Mouse (Mus musculus) CH12.LX (cell line): ENCODE results near the gene Padi6. TPM values are rescaled to one million over a fixed set of nuclear protein-coding genes. Genes with fewer than 3 reads are reported as not detected.
A peak's percentile ranks its signal among the peaks of the same experiment; 100 is the strongest.

Experiments
- DNase-seq: peaks from one replicate; pipeline ENCODE4 v3.0.0-alpha.2; 2013; ENCODE audit errors: extremely low read depth
- H3K27ac ChIP-seq: 2 replicates; pipeline ENCODE4 v1.5.1; 2012; ENCODE audit warnings: low read depth, mild to moderate bottlenecking, control low read depth, moderate library complexity; ENCODE audit not compliant: insufficient read depth
- H3K27me3 ChIP-seq: replicated peaks from 2 replicates; pipeline ENCODE3; 2012; ENCODE audit warnings: inconsistent platforms
- H3K36me3 ChIP-seq, 2 experiments: replicated peaks in 1 of 2; 2 replicates each; pipeline versions ENCODE3 to v1.6.1; 2012; ENCODE audit warnings: inconsistent platforms in 1 of 2, low read length in 1 of 2, mild to moderate bottlenecking in 1 of 2, mixed read lengths in 1 of 2, moderate library complexity in 1 of 2; ENCODE audit not compliant: control insufficient read depth in 1 of 2, insufficient read depth in 1 of 2
- H3K4me1 ChIP-seq, 2 experiments: 2 replicates each; pipeline ENCODE4 v1.6.1; 2012; ENCODE audit warnings: inconsistent platforms in 1 of 2, moderate library complexity in 1 of 2; ENCODE audit not compliant: insufficient read depth in 2 of 2, control insufficient read depth in 1 of 2
- H3K4me2 ChIP-seq: 2 replicates; pipeline ENCODE4 v1.6.1; 2012; ENCODE audit warnings: low read depth, mild to moderate bottlenecking, control low read depth; ENCODE audit not compliant: poor library complexity, insufficient read depth, severe bottlenecking
- H3K4me3 ChIP-seq, 3 experiments: fragments of 150-350 bp in 1 of 3; sonication (generic) in 1 of 3; replicated peaks in 1 of 3; 2 replicates each; pipeline versions ENCODE3 to v1.5.1; 2011 to 2012; ENCODE audit warnings: low read depth in 2 of 3, low read length in 2 of 3, mild to moderate bottlenecking in 2 of 3, moderate library complexity in 2 of 3, control low read depth in 1 of 3, improper control_type of control experiment in 1 of 3, inconsistent platforms in 1 of 3, mixed read lengths in 1 of 3; ENCODE audit not compliant: poor library complexity in 1 of 3
- H3K79me2 ChIP-seq: replicated peaks from 2 replicates; pipeline ENCODE4 v1.6.1; 2012; ENCODE audit warnings: mild to moderate bottlenecking, moderate library complexity; ENCODE audit not compliant: control insufficient read depth, poor library complexity, insufficient read depth, severe bottlenecking; ENCODE audit errors: extremely low read depth
- H3K9ac ChIP-seq: 2 replicates; pipeline ENCODE4 v1.6.1; 2012; ENCODE audit warnings: low read depth, mild to moderate bottlenecking, control low read depth, moderate library complexity; ENCODE audit not compliant: insufficient read depth
- H3K9me3 ChIP-seq: replicated peaks from 2 replicates; pipeline ENCODE3; 2012; ENCODE audit warnings: low read length, inconsistent platforms, mixed read lengths
- BHLHE40 ChIP-seq: IDR thresholded peaks from 2 replicates; pipeline ENCODE4 v1.6.1; 2011; ENCODE audit warnings: mild to moderate bottlenecking, low read depth, low read length, improper control_type of control experiment
- CHD1 ChIP-seq: IDR thresholded peaks from 2 replicates; pipeline ENCODE4 v1.6.1; 2012; ENCODE audit warnings: low read depth, low read length, improper control_type of control experiment, inconsistent platforms
- CTCF ChIP-seq, 2 experiments: IDR thresholded peaks in 1 of 2; conservative IDR thresholded peaks in 1 of 2; 2 replicates each; pipeline ENCODE4 v1.5.1; 2011 to 2012; ENCODE audit warnings: low read depth in 2 of 2, low read length in 2 of 2, improper control_type of control experiment in 1 of 2, inconsistent platforms in 1 of 2, mild to moderate bottlenecking in 1 of 2, moderate library complexity in 1 of 2
- ELF1 ChIP-seq: IDR thresholded peaks from 2 replicates; pipeline ENCODE4 v1.6.1; 2014; ENCODE audit warnings: low read depth, mild to moderate bottlenecking, inconsistent platforms, low read length, improper control_type of control experiment
- EP300 ChIP-seq: IDR thresholded peaks from 2 replicates; pipeline ENCODE4 v1.6.1; 2011; ENCODE audit warnings: low read length, improper control_type of control experiment
- GABPA ChIP-seq: IDR thresholded peaks from 2 replicates; pipeline ENCODE4 v1.6.1; 2012; ENCODE audit warnings: low read depth, low read length, improper control_type of control experiment, inconsistent platforms; ENCODE audit not compliant: insufficient replicate concordance
- HCFC1 ChIP-seq: IDR thresholded peaks from 2 replicates; pipeline ENCODE4 v1.6.1; 2012; ENCODE audit warnings: low read depth, mild to moderate bottlenecking, inconsistent platforms, low read length, improper control_type of control experiment
- JUN ChIP-seq: IDR thresholded peaks from 2 replicates; pipeline ENCODE4 v1.6.1; 2011; ENCODE audit warnings: low read depth, mild to moderate bottlenecking, low read length, improper control_type of control experiment, moderate library complexity; ENCODE audit not compliant: insufficient read depth
- JUND ChIP-seq: conservative IDR thresholded peaks from 2 replicates; pipeline ENCODE4 v1.6.1; 2011; ENCODE audit warnings: low read depth, low read length, improper control_type of control experiment
- KAT2A ChIP-seq: IDR thresholded peaks from 2 replicates; pipeline ENCODE4 v1.6.1; 2012; ENCODE audit warnings: low read length, improper control_type of control experiment, inconsistent platforms; ENCODE audit not compliant: insufficient replicate concordance
- MAX ChIP-seq: IDR thresholded peaks from 2 replicates; pipeline ENCODE4 v1.6.1; 2011; ENCODE audit warnings: low read length, improper control_type of control experiment
- MAZ ChIP-seq: IDR thresholded peaks from 2 replicates; pipeline ENCODE4 v1.6.1; 2012; ENCODE audit warnings: low read depth, mild to moderate bottlenecking, inconsistent platforms, low read length, improper control_type of control experiment, moderate library complexity
- MEF2A ChIP-seq: IDR thresholded peaks from 2 replicates; pipeline ENCODE4 v1.6.1; 2014; ENCODE audit warnings: low read depth, mild to moderate bottlenecking, inconsistent platforms, low read length, improper control_type of control experiment, borderline replicate concordance
- NELFE ChIP-seq: IDR thresholded peaks from 2 replicates; pipeline ENCODE4 v1.6.1; 2011; ENCODE audit warnings: low read depth, low read length, improper control_type of control experiment
- POLR2AphosphoS2 ChIP-seq: IDR thresholded peaks from 2 replicates; pipeline ENCODE4 v1.6.1; 2011; ENCODE audit warnings: low read depth, low read length, improper control_type of control experiment
- RAD21 ChIP-seq: IDR thresholded peaks from 2 replicates; pipeline ENCODE4 v1.6.1; 2011; ENCODE audit warnings: low read depth, mild to moderate bottlenecking, low read length, improper control_type of control experiment, moderate library complexity
- SIN3A ChIP-seq: IDR thresholded peaks from 2 replicates; pipeline ENCODE4 v1.6.1; 2012; ENCODE audit warnings: low read length, improper control_type of control experiment, inconsistent platforms
- SMC3 ChIP-seq: IDR thresholded peaks from 2 replicates; pipeline ENCODE4 v1.6.1; 2011; ENCODE audit warnings: low read depth, low read length, improper control_type of control experiment
- TBP ChIP-seq: conservative IDR thresholded peaks from 2 replicates; pipeline ENCODE4 v1.6.1; 2011; ENCODE audit warnings: low read depth, low read length, improper control_type of control experiment
- TCF12 ChIP-seq: IDR thresholded peaks from 2 replicates; pipeline ENCODE4 v1.6.1; 2014; ENCODE audit warnings: low read depth, mild to moderate bottlenecking, inconsistent platforms, low read length, improper control_type of control experiment
- USF2 ChIP-seq: conservative IDR thresholded peaks from 2 replicates; pipeline ENCODE4 v1.6.1; 2011; ENCODE audit warnings: low read depth, low read length, improper control_type of control experiment
- ZC3H11A ChIP-seq: IDR thresholded peaks from 2 replicates; pipeline ENCODE4 v1.6.1; 2012; ENCODE audit warnings: low read depth, mild to moderate bottlenecking, inconsistent platforms, low read length, improper control_type of control experiment
- ZKSCAN1 ChIP-seq: IDR thresholded peaks from 2 replicates; pipeline ENCODE4 v1.6.1; 2012; ENCODE audit warnings: low read depth, inconsistent platforms, low read length, improper control_type of control experiment, borderline replicate concordance
- ZNF384 ChIP-seq: IDR thresholded peaks from 2 replicates; pipeline ENCODE4 v1.6.1; 2012; ENCODE audit warnings: low read depth, low read length, improper control_type of control experiment, inconsistent platforms
- dilution Hi-C: fragments of 300-500 bp; cut with MboI; formaldehyde crosslinking; loops from 2 replicates; pipeline ENCODE4 v1.14.3; 2020; ENCODE audit warnings: low sequenced_read_pairs; ENCODE audit not compliant: extremely low pct_unique_long_range_greater_than_20kb, extremely low pct_ligation_motif_present
- in situ Hi-C: fragments of 300-500 bp; cut with MboI; formaldehyde crosslinking; loops from 3 replicates; pipeline ENCODE4 v1.14.3; 2019; ENCODE audit warnings: low sequenced_read_pairs, low pct_ligation_motif_present, low pct_unique_long_range_greater_than_20kb, mixed read lengths
- polyA plus RNA-seq: library from polyadenylated mRNA; unstranded; fragments of >175 nt; gene quantifications from 2 replicates; pipeline ENCODE4 v1.2.1, GENCODE M21; 2012; ENCODE audit warnings: low read depth; ENCODE audit not compliant: insufficient read length
- total RNA-seq, 2 experiments: library from RNA; depleted of rRNA; stranded (reverse); fragments of 300-350 nt in 1 of 2; fragments of >200 nt in 1 of 2; gene quantifications; 2 replicates each; pipeline ENCODE4 v1.2.3; 2012 to 2014

Gene Padi6
- total and polyA plus RNA-seq, 3 experiments, result not detected

DNA sequence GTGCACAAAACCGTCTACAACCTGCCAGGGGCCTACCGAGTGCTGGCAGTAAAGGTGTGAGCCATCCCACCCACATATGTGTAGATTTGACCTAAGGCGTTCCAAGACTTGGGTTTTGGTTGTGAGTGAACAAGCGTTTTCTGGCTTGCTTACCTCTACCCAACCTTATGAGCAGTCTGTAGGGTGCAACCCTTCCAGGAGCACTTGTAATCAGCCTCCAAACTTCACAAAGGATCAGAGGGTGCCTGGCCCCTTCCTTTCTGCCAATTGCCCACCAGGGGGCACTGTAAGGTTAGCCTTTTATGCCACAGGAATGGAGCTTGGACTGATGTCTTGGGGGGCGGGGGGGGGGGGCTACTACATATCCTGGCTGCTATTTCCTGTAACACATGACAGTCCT, 18.6 kb downstream of the Padi6 start:
- no peak overlapping the region for H3K9ac ChIP-seq
- peak; percentile 65 for DNase-seq
- TF ChIP-seq CTCF (conservative IDR thresholded peaks at IDR 0.05 in 1 of 2, IDR thresholded peaks at IDR 0.05 in 1 of 2; ENCODE audit: low read depth in 2 of 2, low read length in 2 of 2) (peak; percentile 32 to 67; a peak in 2 of 4 replicates), SMC3 (peak; percentile 30), SIN3A (no peak), RAD21 (peak; percentile 23)
- TF ChIP-seq, all 38 proteins: peak for 3
- Histone ChIP-seq H3K27ac (no peak overlapping the region), H3K79me2 (no peaks in the 10 kb centered on the region), H3K4me2 (no peak overlapping the region), H3K27me3 (no peaks in the 10 kb centered on the region), H3K4me3 (no peak overlapping the region), H3K9me3 (no peaks in the 10 kb centered on the region), H3K36me3 (peaks cover 43 to 80% of the 10 kb centered on the region in 2 experiments), H3K4me1 (no peaks in the 10 kb centered on the region; a peak in 1 of 4 replicates)
- dilution Hi-C loops (no loop called here), in situ Hi-C loops (no loop called here)

DNA sequence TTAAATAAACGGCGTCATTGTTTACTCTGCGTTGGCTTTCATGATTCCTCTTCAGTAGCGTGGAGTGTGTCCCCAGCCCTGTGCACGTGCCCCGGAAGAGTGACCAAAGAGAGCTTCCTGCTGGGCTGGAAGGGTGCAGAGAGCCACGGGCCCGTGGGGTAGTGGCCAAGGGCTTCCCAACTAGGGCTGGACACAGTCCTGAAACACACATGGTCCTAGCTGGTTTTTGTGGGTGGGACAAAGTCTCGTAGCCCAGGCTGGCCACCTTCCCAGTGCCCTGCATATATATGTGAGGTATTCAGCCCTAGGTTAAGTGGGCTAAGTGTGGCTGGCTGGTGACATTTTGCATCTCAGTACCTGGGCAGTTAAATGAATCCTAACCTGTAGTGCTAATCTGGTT, 19.3 kb downstream of the Padi6 start:
- Histone ChIP-seq H3K79me2 (no peaks in the 10 kb centered on the region), H3K9ac (no peak overlapping the region), H3K36me3 (peaks cover 49 to 86% of the 10 kb centered on the region in 2 experiments)

DNA sequence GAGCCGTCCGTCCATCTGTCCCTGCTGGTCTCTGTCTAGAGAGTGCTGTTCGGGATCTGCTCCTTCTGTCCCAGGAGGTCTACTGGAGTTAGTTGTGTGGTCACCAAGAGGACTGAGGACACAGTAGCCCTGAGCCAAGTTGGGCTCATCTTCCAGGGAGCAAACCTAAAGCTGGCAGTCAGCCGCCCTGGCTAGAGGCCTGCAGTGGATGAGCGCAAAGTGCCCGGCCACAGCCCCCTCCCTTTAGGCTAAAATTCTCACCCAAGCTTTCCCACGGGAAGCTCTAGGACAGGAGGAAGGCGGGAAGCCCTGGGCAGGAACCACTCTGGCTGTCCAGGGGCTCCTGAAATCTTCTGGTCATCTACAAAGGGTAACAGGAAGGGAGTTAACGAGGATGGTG, 19.7 kb downstream of the Padi6 start:
- H3K27me3 ChIP-seq, result no peaks in the 10 kb centered on the region
- TF ChIP-seq SIN3A (no peak), ELF1 (no peak), KAT2A (no peak), JUN (no peak), TBP (no peak), ZC3H11A (no peak), TCF12 (no peak), JUND (no peak), GABPA (no peak), MEF2A (no peak), CTCF (conservative IDR thresholded peaks at IDR 0.05 in 1 of 2, IDR thresholded peaks at IDR 0.05 in 1 of 2; ENCODE audit: low read depth in 2 of 2, low read length in 2 of 2) (no peak), POLR2AphosphoS2 (no peak), BHLHE40 (no peak), HCFC1 (no peak), CHD1 (no peak)
- no peak overlapping the region for H3K4me3 ChIP-seq
- H3K36me3 ChIP-seq, result peaks cover 54 to 91% of the 10 kb centered on the region in 2 experiments
- no peaks in the 10 kb centered on the region for H3K9me3 ChIP-seq
- in situ Hi-C loops (no loop called here), dilution Hi-C loops (no loop called here)
- H3K79me2 ChIP-seq, result no peaks in the 10 kb centered on the region
- H3K4me2 ChIP-seq, result no peak overlapping the region
- no peaks in the 10 kb centered on the region for H3K4me1 ChIP-seq
- no peak overlapping the region for H3K27ac ChIP-seq
- DNase-seq, result no peak
- no peak overlapping the region for H3K9ac ChIP-seq

More for the DNA sequence above, 19.3 kb downstream of the Padi6 start:
- TF ChIP-seq SIN3A, result no peak
- TF ChIP-seq MAZ, result no peak
- TF ChIP-seq ZKSCAN1, result no peak
- no peak for TF ChIP-seq NELFE
- no peak for TF ChIP-seq KAT2A
- TF ChIP-seq CHD1, result no peak
- TF ChIP-seq SMC3, result no peak
- TF ChIP-seq MEF2A, result no peak
- TF ChIP-seq ZNF384, result no peak
- TF ChIP-seq MAX, result no peak
- no peak for TF ChIP-seq USF2
- TF ChIP-seq EP300, result no peak
- no peak for TF ChIP-seq JUN
- TF ChIP-seq TCF12, result no peak
- TF ChIP-seq POLR2AphosphoS2, result no peak
- TF ChIP-seq BHLHE40, result no peak
- in situ Hi-C loops, result no loop called here
- H3K9me3 ChIP-seq, result no peaks in the 10 kb centered on the region
- H3K27ac ChIP-seq, result no peak overlapping the region
- DNase-seq, result no peak
- H3K4me3 ChIP-seq, result no peak overlapping the region
- H3K27me3 ChIP-seq, result no peaks in the 10 kb centered on the region
- no peaks in the 10 kb centered on the region for H3K4me1 ChIP-seq
- dilution Hi-C loops, result no loop called here
- no peak overlapping the region for H3K4me2 ChIP-seq
